Comparison of ENCODE assay signal across 7 mouse cellular contexts in the genomic region with DNA sequence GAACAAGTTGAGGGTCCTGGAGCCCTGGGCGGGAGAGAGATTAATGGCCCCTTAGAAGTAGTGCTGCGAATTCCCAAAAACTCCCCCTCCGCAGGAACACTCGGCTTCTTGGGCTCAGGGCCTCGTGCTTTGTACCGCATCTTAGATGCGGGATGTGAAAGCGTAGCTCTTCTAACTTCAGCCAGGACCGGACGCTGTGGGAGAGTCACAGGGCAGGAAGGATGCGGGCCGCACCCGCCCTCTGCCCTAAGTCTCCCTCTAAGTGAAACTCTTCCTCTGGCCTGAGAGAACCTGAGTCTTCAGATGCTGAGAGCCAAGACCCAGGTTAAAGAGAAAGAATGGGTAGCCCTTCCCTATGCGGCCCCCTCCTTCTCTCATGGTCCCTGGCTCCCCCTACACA. TPM values are rescaled to one million over a fixed set of nuclear protein-coding genes. Genes with fewer than 3 reads are reported as not detected.
DNase-seq lines count a peak whose midpoint lies in the region; ATAC-seq and TF ChIP-seq lines count a peak whose summit lies in the region.

No protein-coding gene starts in this region.

- H3K9ac ChIP-seq in ES-Bruce4 (ENCODE audit: low read depth, poor library complexity, severe bottlenecking) = peak overlapping the region; percentile 93
- peak overlapping the region; percentile 71 for H3K9ac ChIP-seq in hindbrain, embryonic 14.5 days
- H3K9ac ChIP-seq in liver, embryonic 14.5 days (replicated peaks) = no peak overlapping the region
- H3K9ac ChIP-seq in neural tube, embryonic 15.5 days (replicated peaks) = peak overlapping the region; percentile 63

- peaks cover 7% of the 10 kb centered on the region for H3K4me1 ChIP-seq in ES-Bruce4 (ENCODE audit: control insufficient read depth, insufficient read depth, low read length)
- H3K4me1 ChIP-seq in embryonic facial prominence, embryonic 10.5 days = peaks cover 86% of the 10 kb centered on the region
- peaks cover 34% of the 10 kb centered on the region for H3K4me1 ChIP-seq in hindbrain, embryonic 14.5 days (replicated peaks; ENCODE audit: control insufficient read depth, insufficient read depth, low read length)
- no peaks in the 10 kb centered on the region for H3K4me1 ChIP-seq in liver, embryonic 14.5 days (replicated peaks; ENCODE audit: control insufficient read depth in 2 of 2, insufficient read depth in 2 of 2, low read length in 1 of 2)
- H3K4me1 ChIP-seq in neural tube, embryonic 15.5 days = peaks cover 47% of the 10 kb centered on the region

- peak overlapping the region; percentile 93 for H3K4me2 ChIP-seq in hindbrain, embryonic 14.5 days (replicated peaks)
- peak overlapping the region; percentile 67 for H3K4me2 ChIP-seq in liver, embryonic 14.5 days (ENCODE audit: low read depth)
- H3K4me2 ChIP-seq in neural tube, embryonic 15.5 days = peak overlapping the region; percentile 98

- ATAC-seq in hindbrain, embryonic 14.5 days (ENCODE audit: low FRiP score) = no peak
- ATAC-seq in liver, embryonic 14.5 days (ENCODE audit: insufficient read depth) = no peak
- ATAC-seq in neural tube, embryonic 15.5 days (ENCODE audit: low FRiP score) = no peak

- no peaks in the 10 kb centered on the region for H3K27me3 ChIP-seq in ES-Bruce4 (ENCODE audit: control insufficient read depth, insufficient read depth, low read length, poor library complexity, severe bottlenecking)
- peaks cover 38% of the 10 kb centered on the region for H3K27me3 ChIP-seq in embryonic facial prominence, embryonic 10.5 days (replicated peaks; ENCODE audit: low read depth, poor library complexity, severe bottlenecking)
- H3K27me3 ChIP-seq in hindbrain, embryonic 14.5 days (ENCODE audit: control insufficient read depth, insufficient read depth, low read length) = peaks cover 8% of the 10 kb centered on the region
- H3K27me3 ChIP-seq in liver, embryonic 14.5 days (ENCODE audit: control insufficient read depth, insufficient read depth, low read length) = peaks cover 41% of the 10 kb centered on the region
- 0 out of 2 replicates have a peak, but pooled peaks cover 5% of the 10 kb centered on the region for H3K27me3 ChIP-seq in neural tube, embryonic 15.5 days (replicated peaks)

- H3K4me3 ChIP-seq in ES-Bruce4 (ENCODE audit: low read depth, low read length) = peak overlapping the region; percentile 81
- H3K4me3 ChIP-seq in embryonic facial prominence, embryonic 10.5 days = peak overlapping the region; percentile 71
- H3K4me3 ChIP-seq in hindbrain, embryonic 14.5 days (replicated peaks; ENCODE audit: low read length) = peak overlapping the region; percentile 61
- H3K4me3 ChIP-seq in liver, embryonic 14.5 days (ENCODE audit: insufficient read depth in 1 of 2, low read depth in 2 of 2, low read length in 2 of 2) = peak overlapping the region in 1 of 2 experiments; percentile 53; a peak in 3 of 4 replicates
- H3K4me3 ChIP-seq in neural tube, embryonic 15.5 days (replicated peaks) = peak overlapping the region; percentile 61

- 3% methylated on average over 14 of the region's 14 CpGs for WGBS in embryonic facial prominence, embryonic 10.5 days
- WGBS in hindbrain, embryonic 14.5 days = 6% methylated on average over 14 of the region's 14 CpGs
- WGBS in liver, embryonic 14.5 days (ENCODE audit: insufficient replicate concordance) = 4% methylated on average over 14 of the region's 14 CpGs
- WGBS in neural tube, embryonic 15.5 days = 6% methylated on average over 14 of the region's 14 CpGs

- no peaks in the 10 kb centered on the region for H3K9me3 ChIP-seq in ES-Bruce4 (replicated peaks; ENCODE audit: control insufficient read depth, insufficient read depth, low read length, poor library complexity, severe bottlenecking)
- H3K9me3 ChIP-seq in embryonic facial prominence, embryonic 10.5 days = no peaks in the 10 kb centered on the region
- H3K9me3 ChIP-seq in hindbrain, embryonic 14.5 days (ENCODE audit: control insufficient read depth, low read length) = no peaks in the 10 kb centered on the region
- H3K9me3 ChIP-seq in liver, embryonic 14.5 days (ENCODE audit: control insufficient read depth, low read length) = no peaks in the 10 kb centered on the region
- no peaks in the 10 kb centered on the region for H3K9me3 ChIP-seq in neural tube, embryonic 15.5 days (replicated peaks)

- DNase-seq in embryonic facial prominence, embryonic 10.5 days (ENCODE audit: low spot score) = no peak
- no peak for DNase-seq in hindbrain, embryonic 14.5 days (ENCODE audit: low spot score)
- DNase-seq in liver, embryonic 14.5 days (ENCODE audit: low read depth in 3 of 3, low spot score in 3 of 3) = no peak
- DNase-seq in cerebellum, adult 11 months = no peak
- no peak for DNase-seq in cerebellum, adult 9-10 months

- no peak for TF ChIP-seq POLR2A in ES-Bruce4 (IDR thresholded peaks at IDR 0.05; ENCODE audit: insufficient read depth, low read length)

- H3K27ac ChIP-seq in ES-Bruce4 (ENCODE audit: insufficient read depth, low read length) = no peak overlapping the region
- peak overlapping the region; percentile 86 for H3K27ac ChIP-seq in embryonic facial prominence, embryonic 10.5 days (replicated peaks)
- peak overlapping the region; percentile 40; the same call in 1 of the 2 replicates for H3K27ac ChIP-seq in hindbrain, embryonic 14.5 days
- H3K27ac ChIP-seq in liver, embryonic 14.5 days = no peak overlapping the region
- peak overlapping the region; percentile 45 for H3K27ac ChIP-seq in neural tube, embryonic 15.5 days (replicated peaks)

- no peak for TF ChIP-seq EP300 in ES-Bruce4 (IDR thresholded peaks at IDR 0.05; ENCODE audit: insufficient read depth, low read depth, low read length)
- TF ChIP-seq EP300 in liver, embryonic 14.5 days (IDR thresholded peaks at IDR 0.05; ENCODE audit: low read depth) = no peak

- peaks cover 9% of the 10 kb centered on the region for H3K36me3 ChIP-seq in ES-Bruce4 (ENCODE audit: control insufficient read depth, insufficient read depth, low read length, poor library complexity, severe bottlenecking)
- peaks cover 22% of the 10 kb centered on the region for H3K36me3 ChIP-seq in embryonic facial prominence, embryonic 10.5 days (replicated peaks)
- H3K36me3 ChIP-seq in hindbrain, embryonic 14.5 days (replicated peaks; ENCODE audit: control insufficient read depth, insufficient read depth) = 0 out of 2 replicates have a peak, but pooled peaks cover 6% of the 10 kb centered on the region
- no peaks in the 10 kb centered on the region for H3K36me3 ChIP-seq in liver, embryonic 14.5 days (replicated peaks; ENCODE audit: control insufficient read depth, insufficient read depth, low read depth)
- no peaks in the 10 kb centered on the region for H3K36me3 ChIP-seq in neural tube, embryonic 15.5 days

- TF ChIP-seq CTCF in ES-Bruce4 (IDR thresholded peaks at IDR 0.05; ENCODE audit: low read depth, low read length) = no peak
- no peak for TF ChIP-seq CTCF in liver, embryonic 14.5 days (IDR thresholded peaks at IDR 0.05; ENCODE audit: low read depth)

RNA-seq across cellular contexts. Expression of a gene that starts 1.0 kb away (rescaled TPM):
- 8.6 and 9.6 TPM in 2 replicates for polyA plus RNA-seq in ES-Bruce4 (2011; ENCODE audit: insufficient read depth, insufficient read length, low read depth, missing spikeins)
- 5.3 and 6.7 TPM in 2 replicates for polyA plus RNA-seq in embryonic facial prominence, embryonic 10.5 days (2016; fragmentation: Nextera tagmentation; extraction: Ambion mirVana)
- polyA plus RNA-seq in hindbrain, embryonic 14.5 days (2014; fragmentation: Nextera tagmentation; extraction: Ambion mirVana) = 1.6 and 2.5 TPM in 2 replicates
- 0.50 and 0.73 TPM in 2 replicates for polyA plus RNA-seq in liver, embryonic 14.5 days (2012; rRNA removed)
- polyA plus RNA-seq in liver, embryonic 14.5 days (2014; fragmentation: Nextera tagmentation; extraction: Ambion mirVana) = 0.13 and 0.27 TPM in 2 replicates
- polyA plus RNA-seq in neural tube, embryonic 15.5 days (2015; fragmentation: Nextera tagmentation; extraction: Ambion mirVana) = 2.2 and 2.5 TPM in 2 replicates

RNA-seq across cellular contexts. Expression of a gene that starts 29.1 kb away (rescaled TPM):
- polyA plus RNA-seq in ES-Bruce4 (2011; ENCODE audit: insufficient read depth, insufficient read length, low read depth, missing spikeins) = 29.4 and 31.9 TPM in 2 replicates
- polyA plus RNA-seq in embryonic facial prominence, embryonic 10.5 days (2016; fragmentation: Nextera tagmentation; extraction: Ambion mirVana) = 4.7 and 5.3 TPM in 2 replicates
- polyA plus RNA-seq in hindbrain, embryonic 14.5 days (2014; fragmentation: Nextera tagmentation; extraction: Ambion mirVana) = 5.0 and 5.1 TPM in 2 replicates
- 0.42 and 0.48 TPM in 2 replicates for polyA plus RNA-seq in liver, embryonic 14.5 days (2012; rRNA removed)
- 0.19 and 0.23 TPM in 2 replicates for polyA plus RNA-seq in liver, embryonic 14.5 days (2014; fragmentation: Nextera tagmentation; extraction: Ambion mirVana)
- 7.9 and 10.6 TPM in 2 replicates for polyA plus RNA-seq in neural tube, embryonic 15.5 days (2015; fragmentation: Nextera tagmentation; extraction: Ambion mirVana)

RNA-seq across cellular contexts. Expression of a gene that starts 51.1 kb away (rescaled TPM):
- 27.7 and 27.8 TPM in 2 replicates for polyA plus RNA-seq in ES-Bruce4 (2011; ENCODE audit: insufficient read depth, insufficient read length, low read depth, missing spikeins)
- 5.5 and 6.2 TPM in 2 replicates for polyA plus RNA-seq in embryonic facial prominence, embryonic 10.5 days (2016; fragmentation: Nextera tagmentation; extraction: Ambion mirVana)
- 30.0 and 35.7 TPM in 2 replicates for polyA plus RNA-seq in hindbrain, embryonic 14.5 days (2014; fragmentation: Nextera tagmentation; extraction: Ambion mirVana)
- polyA plus RNA-seq in liver, embryonic 14.5 days (2012; rRNA removed) = 3.2 and 3.4 TPM in 2 replicates
- 1.3 and 2.0 TPM in 2 replicates for polyA plus RNA-seq in liver, embryonic 14.5 days (2014; fragmentation: Nextera tagmentation; extraction: Ambion mirVana)
- polyA plus RNA-seq in neural tube, embryonic 15.5 days (2015; fragmentation: Nextera tagmentation; extraction: Ambion mirVana) = 19.3 and 23.1 TPM in 2 replicates

RNA-seq across cellular contexts. Expression of a gene that starts 59.1 kb away (rescaled TPM):
- polyA plus RNA-seq in ES-Bruce4 (2011; ENCODE audit: insufficient read depth, insufficient read length, low read depth, missing spikeins) = 37.6 and 39.1 TPM in 2 replicates
- 86.5 and 91.5 TPM in 2 replicates for polyA plus RNA-seq in embryonic facial prominence, embryonic 10.5 days (2016; fragmentation: Nextera tagmentation; extraction: Ambion mirVana)
- polyA plus RNA-seq in hindbrain, embryonic 14.5 days (2014; fragmentation: Nextera tagmentation; extraction: Ambion mirVana) = 65.4 and 66.3 TPM in 2 replicates
- polyA plus RNA-seq in liver, embryonic 14.5 days (2012; rRNA removed) = 13.1 and 17.2 TPM in 2 replicates
- 21.3 and 23.7 TPM in 2 replicates for polyA plus RNA-seq in liver, embryonic 14.5 days (2014; fragmentation: Nextera tagmentation; extraction: Ambion mirVana)
- 77.2 TPM in 2 replicates for polyA plus RNA-seq in neural tube, embryonic 15.5 days (2015; fragmentation: Nextera tagmentation; extraction: Ambion mirVana)

Comparison
In these comparisons a context has a peak if more than half of its experiments do, and no peak if none do; other contexts are left out.
1. H3K27ac ChIP-seq: peak in embryonic facial prominence, embryonic 10.5 days (single experiment), hindbrain, embryonic 14.5 days (single experiment) and neural tube, embryonic 15.5 days (single experiment); none in ES-Bruce4 (single experiment) and liver, embryonic 14.5 days (single experiment).
2. Peak in every context shown above with its lines, with median percentiles within 50 percentile points of each other: H3K4me2 ChIP-seq.